Mouse (Mus musculus) left cerebral cortex, adult 2 months (tissue): ENCODE data around the gene Poc1b. TPM values are rescaled to one million over a fixed set of nuclear protein-coding genes. Genes with fewer than 3 reads are reported as not detected.

Source experiments
- DNase-seq, 2 experiments: peaks; one replicate each; pipeline ENCODE4 v3.0.0; 2021 to 2022; ENCODE audit warnings: low spot score in 2 of 2, mixed read lengths in 1 of 2; ENCODE audit errors: extremely low spot score in 1 of 2
- H3K27ac ChIP-seq: fragments of 200-600 bp; 2 replicates; pipeline ENCODE4 v1.8.1; 2022
- H3K4me3 ChIP-seq: fragments of 200-600 bp; 2 replicates; pipeline ENCODE4 v1.8.1; 2022
- CTCF ChIP-seq: fragments of 200-600 bp; IDR thresholded peaks from 2 replicates; pipeline ENCODE4 v1.8.1; 2022; ENCODE audit warnings: antibody characterized with exemption, mild to moderate bottlenecking, moderate library complexity
- intact Hi-C: fragments of 180-260 bp; cut with DNase I; formaldehyde crosslinking; loops from one replicate; pipeline ENCODE4 v1.15.1; 2025
- total RNA-seq, 2 experiments: library from RNA; stranded (reverse); gene quantifications; 2 replicates each; pipeline ENCODE4 v1.2.3; 2021

Poc1b gene
- total RNA-seq, 2 experiments from 2014 or later = 5.8 to 8.4 TPM

DNA sequence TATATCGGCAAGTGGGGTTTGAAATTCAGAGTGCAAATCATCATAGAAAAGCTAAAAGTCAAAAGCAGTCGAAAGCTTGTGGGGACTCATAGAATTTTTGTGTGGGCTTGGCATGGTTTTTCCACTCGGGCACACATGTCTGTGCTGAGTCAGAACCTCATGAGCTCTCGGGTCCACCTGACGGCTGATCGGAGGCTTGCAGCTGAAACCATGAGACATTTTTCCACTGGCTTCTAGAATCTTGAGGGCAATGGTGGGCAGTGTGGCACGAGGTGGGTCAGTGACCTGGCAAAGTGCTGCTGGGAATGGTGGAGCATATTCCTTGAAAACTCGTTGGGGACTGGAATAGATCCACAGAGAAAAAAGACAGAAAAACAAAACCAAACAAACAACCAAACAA, 114.7 kb downstream of the Poc1b start:
- no peak; the same call in 1 of the 2 replicates for TF ChIP-seq CTCF
- intact Hi-C loops = no loop called here
- no peak overlapping the region for H3K4me3 ChIP-seq
- H3K27ac ChIP-seq = no peak overlapping the region
- no peak for DNase-seq

DNA sequence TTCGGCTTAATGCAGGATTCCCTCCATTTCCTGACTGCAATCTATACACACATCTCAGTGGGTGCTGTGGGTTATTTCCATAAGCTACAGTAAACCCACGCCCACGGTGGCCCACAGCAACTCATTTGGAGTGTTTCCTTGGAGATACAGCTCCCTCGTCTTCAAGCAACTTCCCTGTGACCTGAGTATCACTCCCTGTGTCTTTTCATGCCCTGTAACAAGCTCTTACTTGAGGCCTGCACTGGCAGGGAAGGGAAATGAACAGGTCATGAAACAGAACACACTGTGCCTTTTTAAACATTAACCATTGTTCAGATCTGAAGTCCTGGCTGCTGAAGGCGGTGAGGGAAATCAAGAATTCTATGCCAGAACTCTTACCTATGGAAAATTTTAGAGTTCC, 115.9 kb downstream of the Poc1b start:
- H3K4me3 ChIP-seq = no peak overlapping the region

DNA sequence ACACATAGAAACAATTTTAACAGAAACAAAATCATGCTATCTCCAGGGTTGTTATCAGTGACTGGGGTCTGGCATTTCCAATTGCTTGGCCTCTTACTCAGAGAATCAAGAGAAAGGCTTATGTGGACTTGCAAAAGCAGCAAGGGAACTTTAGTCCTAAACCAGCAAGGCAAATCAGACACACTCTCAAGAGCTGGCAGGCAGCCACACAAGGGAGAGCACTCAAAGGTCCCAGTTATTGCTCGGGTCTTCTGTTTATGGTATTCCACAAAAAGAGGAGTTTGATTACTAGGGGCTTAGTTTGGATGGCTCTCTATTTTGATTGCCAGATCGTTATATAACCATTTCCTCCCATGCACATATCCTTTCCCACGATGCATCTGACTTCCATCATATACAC, 117.4 kb downstream of the Poc1b start:
- intact Hi-C loops = no loop called here
- TF ChIP-seq CTCF = no peak
- no peak overlapping the region for H3K4me3 ChIP-seq
- DNase-seq = no peak
- no peak overlapping the region for H3K27ac ChIP-seq

More for the DNA sequence above, 115.9 kb downstream of the Poc1b start:
- no peak overlapping the region for H3K27ac ChIP-seq
- no peak for TF ChIP-seq CTCF
- intact Hi-C loops = no loop called here
- DNase-seq = no peak

DNA sequence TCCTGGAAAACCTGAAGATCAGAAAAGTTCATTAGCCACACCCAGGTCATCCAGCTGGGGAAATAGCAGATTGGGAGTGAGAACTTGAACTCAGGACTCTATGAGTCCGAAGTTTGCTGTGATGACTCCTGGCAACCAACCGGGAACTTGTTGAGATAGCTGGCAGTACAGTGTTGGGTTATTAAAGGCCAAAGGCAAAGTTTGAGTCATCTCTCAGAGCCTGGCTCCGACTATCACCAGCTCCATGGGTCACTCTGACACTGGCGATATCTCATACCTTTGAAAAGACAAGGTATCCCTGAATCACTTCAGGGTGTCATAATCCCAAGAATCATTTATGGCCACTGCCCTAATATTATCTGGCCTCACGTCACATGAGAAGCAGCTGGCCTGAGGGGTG, 119.9 kb downstream of the Poc1b start:
- Histone ChIP-seq H3K27ac (no peak overlapping the region), H3K4me3 (no peak overlapping the region)
- no peak for TF ChIP-seq CTCF
- DNase-seq = no peak
- intact Hi-C loops = no loop called here

DNA sequence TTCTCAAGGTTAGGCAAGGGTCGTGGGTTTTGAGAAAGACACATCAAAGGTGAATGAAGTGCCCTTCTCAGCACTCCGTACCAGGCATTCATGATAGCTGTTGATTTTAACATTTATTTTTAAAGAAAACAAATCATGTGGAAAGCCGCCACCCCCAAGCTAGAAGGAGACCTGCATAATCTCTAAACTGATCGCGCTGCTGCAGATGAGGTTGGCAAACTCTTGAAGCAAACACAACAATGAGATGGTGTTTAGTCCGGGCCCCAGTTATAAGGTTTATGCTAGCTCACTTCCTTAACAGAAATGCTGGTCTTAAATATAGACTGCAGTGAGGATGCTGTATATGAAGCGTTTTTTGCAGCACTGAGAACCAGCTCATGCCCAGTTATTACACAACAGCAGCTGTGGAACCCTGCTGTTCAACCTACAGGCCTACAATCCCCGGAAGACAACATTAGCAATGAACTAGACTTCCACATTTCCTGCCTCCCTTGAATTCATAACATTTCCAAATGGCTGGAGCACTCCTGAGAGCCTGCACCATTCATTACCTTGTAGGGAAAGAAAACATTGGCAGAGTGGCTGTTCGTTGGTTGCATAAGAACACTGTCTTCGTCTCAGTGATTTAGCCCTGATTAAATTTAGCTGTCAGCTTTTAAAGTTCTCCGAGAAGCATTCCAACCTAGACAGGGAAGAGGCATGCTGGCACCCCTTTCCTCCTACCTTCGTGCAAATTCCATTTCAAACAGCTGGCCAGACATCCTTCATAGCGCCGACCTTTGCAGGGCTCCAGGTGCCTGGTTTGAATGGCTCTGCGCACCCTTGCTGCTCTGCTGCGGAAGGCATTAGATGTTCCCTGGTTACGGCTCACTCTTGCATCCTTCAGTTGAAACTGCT, 121.4 kb downstream of the Poc1b start:
- H3K27ac ChIP-seq = peak overlapping the region; percentile 76
- no peak for TF ChIP-seq CTCF
- H3K4me3 ChIP-seq = peak overlapping the region; percentile 21; the same call in 1 of the 2 replicates
- intact Hi-C loops = loop anchor here (1.0 kb wide), 1 partner anchor 33 kb away; no protein-coding TSS in a partner anchor
- DNase-seq = peak in 1 of 2 experiments; percentile 31

DNA sequence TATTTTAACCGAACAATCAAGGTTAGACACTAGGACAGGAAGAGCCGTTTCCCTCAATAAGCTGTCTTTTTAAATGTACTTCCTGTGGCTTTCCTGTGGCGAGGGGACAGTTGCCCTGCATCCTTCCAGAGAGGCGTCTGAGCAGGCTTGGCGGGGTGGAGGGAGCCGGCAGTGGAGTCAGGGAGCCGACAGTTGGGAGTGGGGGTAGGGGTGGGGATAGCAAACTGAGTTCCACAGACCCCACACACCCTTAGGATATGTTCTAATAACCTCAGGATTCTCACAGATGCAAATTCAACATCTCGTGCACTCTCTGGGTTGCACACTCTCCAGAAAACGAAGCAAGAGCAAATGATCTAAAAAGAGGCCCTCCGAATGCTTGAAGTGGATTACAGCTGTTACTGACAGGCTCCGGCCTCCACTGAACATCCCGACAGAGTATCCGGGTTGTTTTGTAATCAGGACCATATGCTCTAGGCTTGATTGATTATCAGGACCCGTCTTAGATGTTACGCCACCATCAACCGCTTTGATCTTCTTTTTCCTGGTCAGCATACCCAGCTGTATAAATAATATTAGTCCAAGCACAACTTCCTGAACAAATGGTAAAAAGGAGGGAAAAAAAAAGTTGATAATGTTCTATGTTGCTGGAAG, 122.3 kb downstream of the Poc1b start:
- no peak for DNase-seq
- TF ChIP-seq CTCF = no peak
- H3K4me3 ChIP-seq = no peak overlapping the region
- H3K27ac ChIP-seq = peak overlapping the region; percentile 76
- intact Hi-C loops = no loop called here

DNA sequence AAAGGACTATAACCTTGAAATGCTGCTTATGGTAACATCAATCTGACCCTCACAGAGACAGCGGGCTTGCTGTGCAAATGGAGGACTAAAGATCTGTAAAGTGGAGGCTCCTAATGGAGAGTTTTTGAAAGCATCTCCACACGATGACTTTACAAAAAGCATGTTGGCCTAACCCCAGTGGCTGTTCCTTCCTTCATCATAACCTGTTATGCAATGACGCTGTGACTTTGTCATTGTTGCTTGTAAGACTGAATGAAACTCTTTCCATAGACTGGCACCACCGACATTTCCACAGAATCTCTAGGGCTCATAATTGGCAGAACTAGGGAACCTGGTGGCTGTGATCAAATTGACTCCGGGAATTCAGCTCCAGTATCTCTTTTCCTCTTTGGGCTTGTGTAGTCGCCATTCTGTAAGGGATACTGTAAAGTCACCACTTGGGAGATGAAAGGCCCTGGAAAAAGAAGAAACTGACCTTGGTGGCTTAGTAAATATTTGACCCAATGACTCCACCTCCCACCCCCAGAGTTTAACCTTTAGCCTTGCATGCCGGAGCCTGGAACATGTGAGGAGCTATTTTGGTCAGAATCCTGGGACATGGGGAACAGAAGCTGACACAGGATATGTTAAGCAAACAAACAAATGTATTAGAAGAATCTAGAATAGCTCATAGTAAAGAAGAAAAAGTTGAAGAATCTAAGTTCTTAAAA, 125.8 kb downstream of the Poc1b start:
- no peak for DNase-seq
- intact Hi-C loops = no loop called here

DNA sequence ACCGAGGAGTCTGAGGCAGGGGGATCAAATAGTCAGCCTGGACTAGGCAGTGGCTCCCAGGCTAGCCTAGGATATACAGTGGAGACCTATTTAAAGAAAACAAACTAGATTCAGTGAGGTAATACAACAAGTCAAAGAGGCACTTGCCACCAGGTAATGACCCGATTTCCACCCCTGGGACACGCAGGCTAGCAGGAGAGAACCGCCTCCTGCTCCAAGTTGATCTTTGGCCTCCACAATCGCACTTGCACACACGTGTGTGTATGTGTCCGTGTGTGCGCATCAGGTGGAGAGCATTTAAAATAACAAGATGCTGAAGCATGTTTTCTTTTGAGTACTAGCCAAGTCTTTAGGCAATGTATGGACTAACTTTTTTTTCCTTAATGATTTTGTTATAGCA, 127.5 kb downstream of the Poc1b start:
- intact Hi-C loops = no loop called here
- no peak for TF ChIP-seq CTCF
- Histone ChIP-seq H3K27ac (no peak overlapping the region), H3K4me3 (no peak overlapping the region)
- no peak for DNase-seq

More for the DNA sequence above, 125.8 kb downstream of the Poc1b start:
- no peak for TF ChIP-seq CTCF
- Histone ChIP-seq H3K4me3 (no peak overlapping the region), H3K27ac (no peak overlapping the region)

DNA sequence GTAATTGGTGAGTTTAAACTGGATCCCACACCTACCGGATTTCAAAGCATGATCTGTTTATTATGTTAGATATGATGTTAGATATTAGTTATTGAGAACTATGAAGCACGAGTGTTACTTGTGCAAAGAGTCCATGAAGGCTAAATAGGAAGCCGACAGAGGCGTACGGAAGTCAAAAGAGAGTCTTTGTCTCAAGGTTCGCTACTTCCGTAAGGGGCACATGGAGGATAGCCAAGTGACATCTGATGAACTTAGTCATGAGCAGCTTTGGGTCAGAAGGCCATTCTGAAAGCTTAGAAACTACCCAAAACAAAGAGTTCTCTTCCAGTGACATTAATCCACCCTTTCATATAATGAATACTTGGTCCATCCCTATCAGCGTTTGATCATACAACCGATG, 128.2 kb downstream of the Poc1b start:
- intact Hi-C loops = no loop called here
- Histone ChIP-seq H3K4me3 (no peak overlapping the region), H3K27ac (no peak overlapping the region)
- no peak for TF ChIP-seq CTCF
- DNase-seq = no peak

DNA sequence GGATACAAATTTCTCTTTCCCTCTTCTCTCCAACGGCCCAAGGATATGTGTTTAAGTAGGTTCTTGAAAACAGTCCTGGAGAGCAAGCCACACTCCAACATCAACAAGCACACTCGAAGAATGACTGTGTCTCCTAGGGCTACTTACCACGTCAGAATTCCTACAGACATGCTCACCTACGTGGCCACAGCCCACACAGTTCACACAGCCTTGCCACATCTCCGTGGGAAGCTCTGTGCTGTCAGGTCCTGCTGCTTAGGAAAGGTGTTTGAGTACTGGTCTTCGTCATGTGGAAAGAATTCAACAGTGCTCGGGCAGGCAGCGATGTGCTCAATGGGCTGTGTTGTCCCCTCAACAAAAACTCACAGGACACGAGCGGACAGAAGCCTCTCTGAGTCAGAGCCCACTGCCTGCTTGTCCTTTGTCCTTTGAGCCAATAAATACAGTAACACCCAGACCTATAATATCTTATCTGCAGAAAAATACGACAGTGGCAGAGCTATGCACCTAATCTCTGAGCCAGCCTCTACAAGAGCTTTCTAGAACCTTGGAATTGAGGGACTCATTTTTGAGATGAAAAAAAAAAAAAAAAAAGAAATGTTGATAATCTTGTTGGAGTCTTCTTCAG, 130.5 kb downstream of the Poc1b start:
- TF ChIP-seq CTCF = no peak
- no peak for DNase-seq

DNA sequence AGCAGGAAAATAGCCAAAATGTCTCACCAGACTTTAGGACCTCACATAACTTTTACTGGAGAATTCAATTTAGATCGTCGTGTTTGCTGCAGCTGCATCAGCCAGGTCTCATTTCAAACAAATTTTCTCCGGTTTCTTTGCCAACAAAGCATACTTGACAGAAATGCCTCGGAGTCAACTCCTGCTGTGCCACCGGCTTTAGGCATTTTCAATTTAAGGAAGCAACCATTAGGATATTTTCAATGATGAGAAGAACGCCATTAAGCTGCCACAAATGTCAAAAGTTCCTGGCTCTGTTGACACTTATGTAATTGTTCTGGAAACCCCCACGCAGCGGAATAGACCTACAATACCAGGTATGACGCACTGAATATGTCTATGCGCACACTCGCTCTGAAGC, 131.7 kb downstream of the Poc1b start:
- no peak for TF ChIP-seq CTCF
- DNase-seq = no peak
- intact Hi-C loops = no loop called here
- no peak overlapping the region for H3K27ac ChIP-seq
- no peak overlapping the region for H3K4me3 ChIP-seq

More for the DNA sequence above, 130.5 kb downstream of the Poc1b start:
- intact Hi-C loops = no loop called here
- no peak overlapping the region for H3K27ac ChIP-seq
- H3K4me3 ChIP-seq = no peak overlapping the region
